Mouse (Mus musculus) liver, embryonic 16.5 days (tissue): Measurements from ENCODE around the gene Pdlim7. TPM values are rescaled to one million over a fixed set of nuclear protein-coding genes. Genes with fewer than 3 reads are reported as not detected.

Experiments used
- ATAC-seq: fragments of 200-750 bp; cut with Nextera tagmentation; 2 replicates; pipeline ENCODE4 v1.8.0; 2017; ENCODE audit warnings: low read depth, mild to moderate bottlenecking, moderate number of reproducible peaks, moderate library complexity
- H3K27ac ChIP-seq: fragments of 300-500 bp; sonication (generic); 2 replicates; pipeline ENCODE4 v1.5.1; 2014; ENCODE audit warnings: mild to moderate bottlenecking, low read length
- H3K27me3 ChIP-seq: fragments of 300-500 bp; sonication (generic); 2 replicates; pipeline ENCODE4 v1.6.1; 2014; ENCODE audit warnings: low read depth, low read length, mixed read lengths; ENCODE audit not compliant: control insufficient read depth, insufficient read depth
- H3K36me3 ChIP-seq: fragments of 300-500 bp; sonication (generic); 2 replicates; pipeline ENCODE4 v1.6.1; 2014; ENCODE audit warnings: mild to moderate bottlenecking; ENCODE audit not compliant: control insufficient read depth, insufficient read depth
- H3K4me1 ChIP-seq: fragments of 300-500 bp; sonication (generic); 2 replicates; pipeline ENCODE4 v1.6.1; 2014; ENCODE audit warnings: low read depth, low read length, mixed read lengths; ENCODE audit not compliant: control insufficient read depth
- H3K4me2 ChIP-seq: fragments of 300-500 bp; sonication (generic); 2 replicates; pipeline ENCODE4 v1.6.1; 2014; ENCODE audit warnings: low read depth, low read length, mixed read lengths
- H3K4me3 ChIP-seq: fragments of 300-500 bp; sonication (generic); 2 replicates; pipeline ENCODE4 v1.5.1; 2014; ENCODE audit warnings: low read depth, mild to moderate bottlenecking, low read length
- H3K9ac ChIP-seq: fragments of 300-500 bp; sonication (generic); 2 replicates; pipeline ENCODE4 v1.6.1; 2014; ENCODE audit warnings: low read depth, low read length
- H3K9me3 ChIP-seq: fragments of 300-500 bp; sonication (generic); replicated peaks from 2 replicates; pipeline ENCODE4 v1.6.1; 2016; ENCODE audit warnings: low read length; ENCODE audit not compliant: control insufficient read depth
- WGBS: fragments of 180-500 bp; shearing (Covaris S2); extraction: QIAGEN DNeasy Blood & Tissue Kit; methylation state at CpG from one replicate; pipeline ENCODE4 v1.1.7; 2014; ENCODE audit not compliant: insufficient replicate concordance; 5-methylcytosine and 5-hydroxymethylcytosine counted together
- polyA plus RNA-seq: library from polyadenylated mRNA; unstranded; fragments of >200 nt; fragmentation: Nextera tagmentation; extraction: Ambion mirVana; gene quantifications from 2 replicates; pipeline ENCODE4 v1.2.1, GENCODE M21; 2015

The Pdlim7 gene
- polyA plus RNA-seq, 1 experiment from 2014 or later = 27.9 TPM

GRCm38 (mm10) chr13:55500575-55500974 is 12.9 kb downstream of the Pdlim7 start:
- no peaks in the 10 kb centered on the region for H3K4me1 ChIP-seq
- no peak overlapping the region for H3K27ac ChIP-seq
- H3K4me3 ChIP-seq = no peak overlapping the region
- peaks cover 2% of the 10 kb centered on the region for H3K36me3 ChIP-seq
- peaks cover 2% of the 10 kb centered on the region; the same call in 1 of the 2 replicates for H3K27me3 ChIP-seq
- H3K9ac ChIP-seq = no peak overlapping the region
- no peak for ATAC-seq
- no peaks in the 10 kb centered on the region for H3K9me3 ChIP-seq
- WGBS = 64% methylated on average over 10 of the region's 10 CpGs
- no peak overlapping the region for H3K4me2 ChIP-seq

GRCm38 (mm10) chr13:55498906-55499305 is 14.6 kb downstream of the Pdlim7 start:
- H3K4me2 ChIP-seq = no peak overlapping the region
- H3K9me3 ChIP-seq = no peaks in the 10 kb centered on the region
- no peaks in the 10 kb centered on the region; the same call in 1 of the 2 replicates for H3K4me1 ChIP-seq
- H3K9ac ChIP-seq = no peak overlapping the region
- WGBS = 62% methylated on average over 11 of the region's 11 CpGs
- no peak for ATAC-seq
- H3K4me3 ChIP-seq = no peak overlapping the region
- H3K27me3 ChIP-seq = peaks cover 6% of the 10 kb centered on the region
- no peak overlapping the region for H3K27ac ChIP-seq
- H3K36me3 ChIP-seq = no peaks in the 10 kb centered on the region; the same call in none of the 2 replicates

- H3K4me1 ChIP-seq = no peaks in the 10 kb centered on the region; the same call in 1 of the 2 replicates
- H3K9me3 ChIP-seq = no peaks in the 10 kb centered on the region
- H3K4me2 ChIP-seq = no peak overlapping the region
- peaks cover 14% of the 10 kb centered on the region for H3K27me3 ChIP-seq
- no peak overlapping the region for H3K9ac ChIP-seq
- no peaks in the 10 kb centered on the region for H3K36me3 ChIP-seq
- 67% methylated on average over 6 of the region's 6 CpGs for WGBS
- no peak for ATAC-seq
- no peak overlapping the region for H3K27ac ChIP-seq
- no peak overlapping the region for H3K4me3 ChIP-seq
Observed at GRCm38 (mm10) chr13:55496661-55497060, 16.8 kb downstream of the Pdlim7 start.

GRCm38 (mm10) chr13:55495702-55496101 is 17.8 kb downstream of the Pdlim7 start:
- no peak overlapping the region for H3K4me3 ChIP-seq
- H3K4me2 ChIP-seq = no peak overlapping the region
- no peaks in the 10 kb centered on the region; the same call in 1 of the 2 replicates for H3K4me1 ChIP-seq
- ATAC-seq = no peak
- 59% methylated on average over 4 of the region's 4 CpGs for WGBS
- H3K9ac ChIP-seq = no peak overlapping the region
- H3K36me3 ChIP-seq = no peaks in the 10 kb centered on the region
- H3K27ac ChIP-seq = no peak overlapping the region
- peaks cover 14% of the 10 kb centered on the region for H3K27me3 ChIP-seq
- H3K9me3 ChIP-seq = no peaks in the 10 kb centered on the region

GRCm38 (mm10) chr13:55494883-55495621 is 18.4 kb downstream of the Pdlim7 start:
- WGBS = 13% methylated on average over 18 of the region's 18 CpGs
- no peaks in the 10 kb centered on the region for H3K36me3 ChIP-seq
- 0 out of 2 replicates have a peak, but pooled peaks have one; percentile 32 for ATAC-seq
- no peak overlapping the region for H3K4me2 ChIP-seq
- no peak overlapping the region for H3K27ac ChIP-seq
- no peak overlapping the region for H3K4me3 ChIP-seq
- H3K4me1 ChIP-seq = no peaks in the 10 kb centered on the region; the same call in 1 of the 2 replicates
- H3K27me3 ChIP-seq = peaks cover 14% of the 10 kb centered on the region
- H3K9ac ChIP-seq = no peak overlapping the region
- no peaks in the 10 kb centered on the region for H3K9me3 ChIP-seq

- 20% methylated on average over 2 of the region's 2 CpGs for WGBS
- Histone ChIP-seq H3K4me1 (no peaks in the 10 kb centered on the region; the same call in 1 of the 2 replicates), H3K27ac (no peak overlapping the region), H3K4me3 (no peak overlapping the region), H3K27me3 (peaks cover 19% of the 10 kb centered on the region), H3K9me3 (no peaks in the 10 kb centered on the region), H3K9ac (no peak overlapping the region), H3K4me2 (no peak overlapping the region), H3K36me3 (no peaks in the 10 kb centered on the region)
- no peak for ATAC-seq
Observed at GRCm38 (mm10) chr13:55494257-55494656, 19.2 kb downstream of the Pdlim7 start.

- no peaks in the 10 kb centered on the region for H3K9me3 ChIP-seq
- peak within 1 kb of the TSS; percentile 58 for H3K4me3 ChIP-seq
- no peaks in the 10 kb centered on the region; the same call in 1 of the 2 replicates for H3K4me1 ChIP-seq
- H3K27me3 ChIP-seq = peaks cover 67% of the 10 kb centered on the region
- 1% methylated on average over 63 of the region's 83 CpGs for WGBS
- peak within 1 kb of the TSS; percentile 48 for H3K9ac ChIP-seq
- H3K4me2 ChIP-seq = peak within 1 kb of the TSS; percentile 74
- no peaks in the 10 kb centered on the region for H3K36me3 ChIP-seq
- ATAC-seq = peak; percentile 66
- H3K27ac ChIP-seq = no peak within 1 kb of the TSS
Observed at GRCm38 (mm10) chr13:55487578-55488498, 25.6 kb downstream of the Pdlim7 start, which contains the start of gene Dbn1. Dbn1 (minus strand) TSS chr13:55488111.

- Histone ChIP-seq H3K4me3 (peak overlapping the region; percentile 58), H3K36me3 (no peaks in the 10 kb centered on the region), H3K9ac (peak overlapping the region; percentile 48), H3K27me3 (peaks cover 62% of the 10 kb centered on the region), H3K27ac (no peak overlapping the region), H3K4me2 (peak overlapping the region; percentile 74), H3K4me1 (no peaks in the 10 kb centered on the region; the same call in 1 of the 2 replicates), H3K9me3 (no peaks in the 10 kb centered on the region)
- WGBS = under 1% methylated on average over 28 of the region's 29 CpGs
- ATAC-seq = no peak; the same call in 1 of the 2 replicates
Observed at GRCm38 (mm10) chr13:55486916-55487577, 26.4 kb downstream of the Pdlim7 start.
